Mouse (Mus musculus) small intestine, adult 2 months (tissue): ENCODE data around the gene Nfia.

Experiments
- CTCF ChIP-seq: fragments of 200-500 bp; IDR thresholded peaks from 2 replicates; pipeline ENCODE4 v1.5.1; 2012; ENCODE audit warnings: low read depth, mild to moderate bottlenecking, control low read depth, inconsistent platforms, low read length, moderate library complexity, mixed read lengths; ENCODE audit not compliant: insufficient replicate concordance, insufficient read length; ENCODE audit errors: extremely low read depth
- POLR2A ChIP-seq: fragments of 200-500 bp; IDR thresholded peaks from 2 replicates; pipeline ENCODE4 v1.6.1; 2012; ENCODE audit warnings: low read depth, mild to moderate bottlenecking, control low read depth, inconsistent platforms, low read length, moderate library complexity

- TF ChIP-seq CTCF (no peak), POLR2A (no peak)
Measured at GRCm38 (mm10) chr4:97730416-97730815, 42.1 kb upstream of the Nfia start.
